Mouse (Mus musculus) ES-Bruce4 (cell line): ENCODE data around the gene Smim11. TPM values are rescaled to one million over a fixed set of nuclear protein-coding genes. Genes with fewer than 3 reads are reported as not detected.

Source experiments
- H3K27ac ChIP-seq: 2 replicates; pipeline ENCODE4 v1.5.1; 2012; ENCODE audit warnings: low read length, inconsistent platforms; ENCODE audit not compliant: insufficient read depth
- H3K27me3 ChIP-seq: 2 replicates; pipeline ENCODE4 v1.6.1; 2012; ENCODE audit warnings: mild to moderate bottlenecking, low read length, inconsistent platforms; ENCODE audit not compliant: control insufficient read depth, poor library complexity, insufficient read depth, severe bottlenecking
- H3K36me3 ChIP-seq: 2 replicates; pipeline ENCODE4 v1.6.1; 2012; ENCODE audit warnings: inconsistent platforms, mild to moderate bottlenecking, low read length, moderate library complexity; ENCODE audit not compliant: control insufficient read depth, poor library complexity, insufficient read depth, severe bottlenecking
- H3K4me1 ChIP-seq: one replicate; pipeline ENCODE4 v1.8.1; 2011; ENCODE audit warnings: low read length; ENCODE audit not compliant: control insufficient read depth, insufficient read depth
- H3K4me3 ChIP-seq: 2 replicates; pipeline ENCODE4 v1.5.1; 2011; ENCODE audit warnings: low read depth, mild to moderate bottlenecking, low read length
- H3K9ac ChIP-seq: 2 replicates; pipeline ENCODE4 v1.6.1; 2012; ENCODE audit warnings: low read depth, mild to moderate bottlenecking, inconsistent platforms; ENCODE audit not compliant: poor library complexity, severe bottlenecking
- H3K9me3 ChIP-seq: replicated peaks from 2 replicates; pipeline ENCODE4 v1.6.1; 2012; ENCODE audit warnings: mild to moderate bottlenecking, low read length, inconsistent platforms; ENCODE audit not compliant: control insufficient read depth, poor library complexity, insufficient read depth, severe bottlenecking
- CTCF ChIP-seq: IDR thresholded peaks from one replicate; pipeline ENCODE4 v1.8.1; 2011; ENCODE audit warnings: low read depth, low read length
- EP300 ChIP-seq: IDR thresholded peaks from 2 replicates; pipeline ENCODE4 v1.6.1; 2011; ENCODE audit warnings: low read depth, low read length; ENCODE audit not compliant: insufficient read depth
- POLR2A ChIP-seq: IDR thresholded peaks from one replicate; pipeline ENCODE4 v1.8.1; 2011; ENCODE audit warnings: low read length; ENCODE audit not compliant: insufficient read depth
- polyA plus RNA-seq: library from polyadenylated mRNA; stranded (reverse); fragments of >200 nt; gene quantifications from 2 replicates; pipeline ENCODE4 v1.2.4, GENCODE M21; 2011; ENCODE audit warnings: low read depth; ENCODE audit not compliant: missing spikeins, insufficient read depth, insufficient read length

Smim11 gene
- polyA plus RNA-seq, 1 experiment: 28.7 TPM

- TF ChIP-seq CTCF (no peak), EP300 (no peak), POLR2A (no peak)
- no peaks in the 10 kb centered on the region for H3K27me3 ChIP-seq
These were observed 59.6 kb downstream of the Smim11 start for GRCm38 (mm10) chr16:92360711-92361110.

More at GRCm38 (mm10) chr16:92360711-92361110, 59.6 kb downstream of the Smim11 start:
- no peaks in the 10 kb centered on the region for H3K4me1 ChIP-seq
- no peak overlapping the region for H3K9ac ChIP-seq
- no peak overlapping the region for H3K27ac ChIP-seq
- no peaks in the 10 kb centered on the region for H3K9me3 ChIP-seq
- no peaks in the 10 kb centered on the region for H3K36me3 ChIP-seq
- H3K4me3 ChIP-seq: no peak overlapping the region

Other genes starting within 250 kb of the Smim11 start
- 64.2 and 67.0 TPM in 2 replicates for gene Mrps6, start 243.0 kb upstream of the Smim11 start, polyA plus RNA-seq
- not detected in 2 replicates for gene Gm49711, start 243.0 kb upstream of the Smim11 start, polyA plus RNA-seq
- gene Slc5a3, start 243.0 kb upstream of the Smim11 start, polyA plus RNA-seq: 21.0 and 23.4 TPM in 2 replicates
- gene Kcne2, start 8.9 kb upstream of the Smim11 start, polyA plus RNA-seq: not detected in 2 replicates
- not detected in 2 replicates for gene Fam243, start 20.2 kb downstream of the Smim11 start, polyA plus RNA-seq
- gene Kcne1, start 58.2 kb downstream of the Smim11 start, polyA plus RNA-seq: not detected in 2 replicates
- 37.2 and 42.8 TPM in 2 replicates for gene Rcan1, start 169.6 kb downstream of the Smim11 start, polyA plus RNA-seq
- 5.5 and 6.8 TPM in 2 replicates for gene Clic6, start 184.4 kb downstream of the Smim11 start, polyA plus RNA-seq